Mouse (Mus musculus) intestine, postnatal 0 days (tissue): ENCODE data around the gene Adarb1. TPM values are rescaled to one million over a fixed set of nuclear protein-coding genes. Genes with fewer than 3 reads are reported as not detected.

Source experiments
- ATAC-seq: fragments of 200-750 bp; cut with Nextera tagmentation; 2 replicates; pipeline ENCODE4 v1.8.0; 2017; ENCODE audit warnings: mild to moderate bottlenecking, moderate TSS enrichment, moderate library complexity
- H3K27ac ChIP-seq: fragments of 300-500 bp; sonication (generic); 2 replicates; pipeline ENCODE4 v1.5.1; 2014; ENCODE audit warnings: mild to moderate bottlenecking, low read depth, low read length, moderate library complexity
- H3K27me3 ChIP-seq: fragments of 300-500 bp; sonication (generic); replicated peaks from 2 replicates; pipeline ENCODE4 v1.6.1; 2014; ENCODE audit warnings: low read length, mixed read lengths; ENCODE audit not compliant: control insufficient read depth, insufficient read depth
- H3K36me3 ChIP-seq: fragments of 300-500 bp; sonication (generic); 2 replicates; pipeline ENCODE4 v1.6.1; 2014; ENCODE audit warnings: mild to moderate bottlenecking, moderate library complexity; ENCODE audit not compliant: control insufficient read depth, insufficient read depth
- H3K4me1 ChIP-seq: fragments of 300-500 bp; sonication (generic); replicated peaks from 2 replicates; pipeline ENCODE4 v1.6.1; 2014; ENCODE audit warnings: antibody characterized with exemption, low read length, mixed read lengths; ENCODE audit not compliant: control insufficient read depth, insufficient read depth
- H3K4me2 ChIP-seq: fragments of 300-500 bp; sonication (generic); replicated peaks from 2 replicates; pipeline ENCODE4 v1.6.1; 2014; ENCODE audit warnings: low read depth, mild to moderate bottlenecking, moderate library complexity
- H3K4me3 ChIP-seq: fragments of 300-500 bp; sonication (generic); 2 replicates; pipeline ENCODE4 v1.5.1; 2014; ENCODE audit warnings: low read depth, low read length
- H3K9ac ChIP-seq: fragments of 300-500 bp; sonication (generic); 2 replicates; pipeline ENCODE4 v1.6.1; 2014; ENCODE audit warnings: mild to moderate bottlenecking, low read depth, low read length
- H3K9me3 ChIP-seq: fragments of 300-500 bp; sonication (generic); 2 replicates; pipeline ENCODE4 v1.6.1; 2016; ENCODE audit warnings: mixed run types; ENCODE audit not compliant: control insufficient read depth
- CTCF ChIP-seq: sonication (generic); IDR thresholded peaks from 2 replicates; pipeline ENCODE4 v1.5.1; 2016; ENCODE audit warnings: low read depth, mild to moderate bottlenecking, control low read depth, antibody characterized with exemption, moderate library complexity
- WGBS: fragments of 180-500 bp; shearing (Covaris S2); extraction: QIAGEN DNeasy Blood & Tissue Kit; methylation state at CpG from one replicate; pipeline ENCODE4 v1.1.7; 2014; 5-methylcytosine and 5-hydroxymethylcytosine counted together
- polyA plus RNA-seq: library from polyadenylated mRNA; unstranded; fragments of >200 nt; fragmentation: Nextera tagmentation; extraction: Ambion mirVana; gene quantifications from 2 replicates; pipeline ENCODE4 v1.2.1, GENCODE M21; 2015

Gene Adarb1
- polyA plus RNA-seq, 1 experiment from 2014 or later = 1.5 TPM

DNA sequence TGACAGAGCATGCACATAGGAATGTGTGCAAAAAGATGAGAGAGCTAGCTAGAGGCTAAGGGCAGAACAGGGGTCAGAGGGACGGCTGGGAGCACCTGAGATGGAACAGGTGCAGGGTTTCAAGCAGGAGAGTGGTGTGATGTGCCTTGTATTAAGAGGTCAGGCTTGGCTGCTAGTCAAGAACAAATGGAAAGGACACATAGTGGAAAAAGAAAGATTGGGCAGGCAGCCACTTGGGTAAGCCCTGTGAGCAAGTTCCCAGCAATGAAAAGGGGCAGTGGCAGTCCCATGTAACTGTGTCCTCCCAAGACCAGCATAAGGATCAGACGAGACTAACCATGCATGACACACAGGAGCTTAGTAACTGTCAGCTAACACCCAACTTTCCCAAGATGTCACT, 8.9 kb downstream of the Adarb1 start:
- 65% methylated on average over 2 of the region's 2 CpGs for WGBS
- H3K9me3 ChIP-seq = no peaks in the 10 kb centered on the region
- no peak overlapping the region for H3K9ac ChIP-seq
- no peaks in the 10 kb centered on the region for H3K4me1 ChIP-seq
- ATAC-seq = no peak
- no peak for TF ChIP-seq CTCF
- no peak overlapping the region for H3K4me2 ChIP-seq
- no peaks in the 10 kb centered on the region for H3K36me3 ChIP-seq
- H3K27me3 ChIP-seq = 0 out of 2 replicates have a peak, but pooled peaks cover 5% of the 10 kb centered on the region
- no peak overlapping the region for H3K4me3 ChIP-seq
- no peak overlapping the region for H3K27ac ChIP-seq

DNA sequence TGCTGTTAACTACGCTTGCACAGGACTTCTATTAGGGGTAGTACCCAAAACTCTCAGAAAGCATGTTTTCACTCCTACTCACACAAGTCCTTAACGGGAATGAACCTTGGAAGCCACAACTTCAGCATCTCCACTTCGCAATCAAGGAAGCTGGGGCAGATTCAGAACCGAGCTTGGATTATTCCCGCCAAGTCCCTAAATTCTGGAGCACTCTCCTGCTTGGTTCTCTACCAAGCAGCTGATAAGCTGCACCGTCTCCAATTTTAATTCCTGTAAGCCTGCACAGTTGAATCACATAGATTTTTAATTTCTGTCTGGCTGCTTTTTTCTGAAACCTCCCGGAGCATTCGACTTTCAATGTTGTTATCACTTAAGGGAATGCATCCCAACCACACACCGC, 9.8 kb downstream of the Adarb1 start:
- Histone ChIP-seq H3K36me3 (no peaks in the 10 kb centered on the region), H3K9me3 (no peaks in the 10 kb centered on the region), H3K27ac (no peak overlapping the region), H3K9ac (no peak overlapping the region), H3K27me3 (no peaks in the 10 kb centered on the region), H3K4me2 (no peak overlapping the region), H3K4me1 (no peaks in the 10 kb centered on the region), H3K4me3 (no peak overlapping the region)
- 86% methylated on average over 9 of the region's 9 CpGs for WGBS
- ATAC-seq = no peak
- no peak for TF ChIP-seq CTCF

DNA sequence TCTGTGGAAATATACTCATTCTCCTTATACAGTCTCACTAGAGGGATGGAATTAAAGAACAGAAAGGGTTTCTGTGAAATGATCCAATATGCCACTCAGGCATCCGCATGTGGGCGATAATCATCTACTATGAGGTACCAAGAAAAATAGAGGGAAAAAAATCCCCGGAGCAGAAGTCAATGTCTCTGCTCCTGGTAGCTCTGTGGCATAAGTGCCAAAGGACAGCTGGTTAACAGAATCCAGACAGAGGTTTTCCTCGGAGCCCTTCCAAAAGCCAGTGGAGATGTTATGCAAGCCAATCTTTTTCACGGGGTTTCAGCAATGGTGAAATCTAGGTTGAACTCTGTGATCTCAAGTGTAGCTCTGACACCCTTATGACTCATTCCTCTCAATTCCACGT, 11.6 kb downstream of the Adarb1 start:
- TF ChIP-seq CTCF = no peak
- Histone ChIP-seq H3K27me3 (no peaks in the 10 kb centered on the region), H3K36me3 (no peaks in the 10 kb centered on the region), H3K27ac (no peak overlapping the region), H3K9ac (no peak overlapping the region), H3K4me2 (no peak overlapping the region), H3K4me3 (no peak overlapping the region), H3K9me3 (no peaks in the 10 kb centered on the region), H3K4me1 (no peaks in the 10 kb centered on the region)
- 73% methylated on average over 6 of the region's 6 CpGs for WGBS
- ATAC-seq = no peak

DNA sequence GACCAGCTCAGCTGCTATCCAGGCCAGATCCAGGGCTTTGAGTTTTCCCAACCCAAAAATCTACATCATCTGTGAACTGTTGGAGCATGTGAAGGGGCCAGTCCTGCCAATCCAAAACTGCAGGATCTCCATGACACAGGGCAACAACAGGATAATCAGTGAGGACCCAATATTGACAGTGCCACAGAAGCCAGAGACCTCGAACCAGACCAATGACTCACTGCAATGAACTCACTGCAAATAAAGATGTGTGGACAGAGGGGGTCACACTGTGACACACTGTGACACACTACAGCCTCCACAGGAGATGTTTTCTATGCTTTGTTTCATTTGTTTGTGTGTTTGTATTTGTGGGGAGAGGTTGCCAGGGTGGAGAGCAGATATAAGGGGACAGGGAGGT, 15.6 kb downstream of the Adarb1 start:
- no peaks in the 10 kb centered on the region for H3K36me3 ChIP-seq
- WGBS = 43% methylated on average over 1 of the region's 1 CpGs
- no peaks in the 10 kb centered on the region for H3K4me1 ChIP-seq
- no peak overlapping the region for H3K4me3 ChIP-seq
- no peak for ATAC-seq
- H3K27ac ChIP-seq = no peak overlapping the region
- no peak for TF ChIP-seq CTCF
- no peaks in the 10 kb centered on the region for H3K27me3 ChIP-seq
- H3K9ac ChIP-seq = no peak overlapping the region
- H3K9me3 ChIP-seq = no peaks in the 10 kb centered on the region
- H3K4me2 ChIP-seq = no peak overlapping the region

DNA sequence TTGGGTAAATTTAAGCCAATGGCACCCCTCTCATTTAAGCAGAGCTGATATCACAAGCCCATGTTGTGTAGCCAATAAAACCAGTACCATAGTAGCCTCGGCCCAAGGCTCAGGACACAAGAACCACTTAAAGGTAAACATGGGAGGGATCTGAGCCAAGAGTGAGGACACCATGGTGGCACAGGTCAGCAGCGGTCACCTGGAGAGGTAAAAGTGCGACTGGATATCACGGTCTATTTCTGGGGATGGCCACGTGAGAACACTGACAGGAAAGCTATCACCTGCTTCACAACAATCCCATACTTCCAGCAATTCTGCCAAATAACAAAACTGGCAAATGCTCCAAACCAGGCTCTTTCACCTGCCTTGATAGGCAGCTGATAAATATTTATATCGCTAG, 17.0 kb downstream of the Adarb1 start:
- Histone ChIP-seq H3K4me3 (no peak overlapping the region), H3K27me3 (no peaks in the 10 kb centered on the region), H3K9me3 (no peaks in the 10 kb centered on the region), H3K9ac (no peak overlapping the region), H3K4me1 (no peaks in the 10 kb centered on the region), H3K4me2 (no peak overlapping the region), H3K36me3 (no peaks in the 10 kb centered on the region), H3K27ac (no peak overlapping the region)
- TF ChIP-seq CTCF = no peak
- WGBS = 93% methylated on average over 6 of the region's 6 CpGs
- no peak for ATAC-seq

DNA sequence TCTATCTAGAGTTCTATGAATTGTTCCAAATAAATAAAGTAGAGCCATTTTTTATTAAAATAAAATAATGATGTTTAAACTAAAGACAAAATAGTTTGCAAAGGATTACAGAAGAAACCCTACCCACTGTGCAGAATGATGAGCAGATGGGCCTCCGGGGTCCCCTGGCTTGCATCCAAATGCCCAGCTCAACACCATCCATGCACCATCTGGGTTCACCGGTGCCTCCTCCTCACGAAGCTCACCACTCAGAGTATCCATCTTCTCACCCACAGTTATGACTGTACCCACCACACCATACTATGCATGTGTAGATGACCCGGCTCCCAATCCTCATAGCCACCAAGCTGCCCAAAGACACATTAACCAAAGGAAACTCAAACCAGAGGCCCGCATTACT, 18.1 kb downstream of the Adarb1 start:
- no peaks in the 10 kb centered on the region for H3K4me1 ChIP-seq
- ATAC-seq = no peak
- 91% methylated on average over 5 of the region's 5 CpGs for WGBS
- H3K27me3 ChIP-seq = no peaks in the 10 kb centered on the region
- no peak overlapping the region for H3K4me2 ChIP-seq
- no peak for TF ChIP-seq CTCF
- H3K9me3 ChIP-seq = no peaks in the 10 kb centered on the region
- no peak overlapping the region for H3K9ac ChIP-seq
- H3K27ac ChIP-seq = no peak overlapping the region
- H3K36me3 ChIP-seq = no peaks in the 10 kb centered on the region
- H3K4me3 ChIP-seq = no peak overlapping the region

DNA sequence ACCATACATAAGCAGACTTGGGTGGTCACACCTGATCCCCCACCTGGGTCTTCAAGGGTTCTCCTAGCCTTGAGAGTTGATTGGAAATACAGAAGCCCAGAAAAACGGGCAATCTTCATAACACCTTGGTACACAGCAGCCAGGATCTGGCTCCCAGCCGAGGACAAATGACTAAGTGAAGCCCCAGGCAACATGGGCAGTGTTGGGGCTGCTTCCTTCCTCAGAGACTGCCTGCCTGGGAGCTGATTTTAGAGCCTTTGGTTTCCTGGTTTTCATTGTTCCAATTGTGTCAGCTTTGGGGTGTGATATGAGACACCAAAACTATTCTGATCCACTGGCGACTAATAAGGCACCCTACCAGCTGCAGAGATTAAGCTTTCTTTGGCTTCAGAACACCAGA, 20.0 kb downstream of the Adarb1 start:
- no peak for ATAC-seq
- H3K27me3 ChIP-seq = no peaks in the 10 kb centered on the region
- H3K4me2 ChIP-seq = no peak overlapping the region
- H3K4me3 ChIP-seq = no peak overlapping the region
- H3K27ac ChIP-seq = no peak overlapping the region
- no peaks in the 10 kb centered on the region for H3K36me3 ChIP-seq
- WGBS = 69% methylated on average over 3 of the region's 3 CpGs
- H3K9ac ChIP-seq = no peak overlapping the region
- no peaks in the 10 kb centered on the region for H3K9me3 ChIP-seq
- H3K4me1 ChIP-seq = no peaks in the 10 kb centered on the region
- TF ChIP-seq CTCF = no peak
